Mouse (Mus musculus): ENCODE measurements around the gene Cish.
"Not testable (repeated sequence)": the region's sequence is repeated elsewhere in the genome, so short reads cannot be mapped to it uniquely, and the experiment has no call there.

Cish gene

DNA sequence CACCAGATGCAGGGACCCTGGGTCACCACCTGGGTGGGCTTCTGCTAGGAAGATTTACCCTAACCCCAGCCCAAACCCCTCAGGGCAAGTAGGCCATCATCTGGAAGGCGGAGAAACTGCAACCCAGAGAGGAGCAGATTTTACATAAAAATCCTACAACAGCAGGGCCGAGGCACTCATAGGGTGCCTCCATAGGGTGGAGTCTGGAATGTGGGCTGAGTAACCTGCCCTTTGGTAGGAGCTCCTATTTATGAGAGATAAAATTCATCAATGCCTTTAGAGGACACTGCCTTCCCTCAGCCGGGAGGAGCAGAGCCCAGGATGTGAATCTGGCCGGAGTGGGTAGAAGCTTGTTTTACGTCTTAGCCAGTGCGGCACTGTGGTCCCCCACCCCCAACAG is 3.0 kb downstream of the Cish start:
- DNase-seq (ENCODE audit: low spot score) = no peak

DNA sequence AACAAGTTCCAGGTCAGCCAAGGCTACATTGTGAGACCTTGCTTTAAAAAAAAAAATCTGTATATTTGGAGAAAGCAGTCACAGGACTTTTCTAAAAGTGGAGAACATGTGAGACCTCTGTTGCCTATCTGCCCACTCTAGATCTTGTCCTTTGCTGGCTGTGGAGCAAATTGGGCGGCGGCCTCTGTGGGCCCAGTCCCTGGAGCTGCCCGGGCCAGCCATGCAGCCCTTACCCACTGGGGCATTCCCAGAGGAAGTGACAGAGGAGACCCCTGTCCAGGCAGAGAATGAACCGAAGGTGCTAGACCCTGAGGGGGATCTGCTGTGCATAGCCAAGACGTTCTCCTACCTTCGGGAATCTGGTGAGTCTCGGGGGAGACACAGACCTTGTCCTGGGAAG is 4.0 kb downstream of the Cish start:
- DNase-seq (ENCODE audit: low spot score) = no peak

GRCm38 (mm10) chr9:107300224-107300973 is 4.6 kb downstream of the Cish start:
- DNase-seq (ENCODE audit: low spot score) = no peak

- no peak for DNase-seq (ENCODE audit: low spot score)
These were observed 5.9 kb downstream of the Cish start for GRCm38 (mm10) chr9:107301554-107302331.

GRCm38 (mm10) chr9:107302592-107302991 is 6.8 kb downstream of the Cish start:
- no peak for DNase-seq (ENCODE audit: low spot score)

- no peak for DNase-seq (ENCODE audit: low spot score)
These were observed 7.4 kb downstream of the Cish start for GRCm38 (mm10) chr9:107303121-107303820.

DNA sequence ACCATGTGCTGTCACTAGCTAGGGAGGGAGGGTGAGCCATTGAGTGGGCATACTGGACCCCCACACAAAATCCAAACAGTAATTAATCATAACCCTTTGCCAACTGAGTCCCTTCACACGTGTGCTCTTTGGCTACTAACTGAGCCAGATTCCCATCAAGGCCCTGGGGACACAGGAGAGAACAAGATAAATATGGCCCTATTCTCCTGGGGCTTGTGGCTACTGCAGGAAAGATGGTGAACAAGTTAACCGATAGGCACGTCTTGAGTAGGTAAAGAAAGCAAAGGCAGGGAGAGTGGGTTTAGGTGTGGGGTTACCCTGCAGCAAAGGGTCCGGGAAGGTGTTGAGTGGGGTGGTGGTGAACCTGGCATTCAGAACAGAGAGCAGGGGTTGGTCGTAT is 8.1 kb downstream of the Cish start:
- no peak for DNase-seq (ENCODE audit: low spot score)

DNA sequence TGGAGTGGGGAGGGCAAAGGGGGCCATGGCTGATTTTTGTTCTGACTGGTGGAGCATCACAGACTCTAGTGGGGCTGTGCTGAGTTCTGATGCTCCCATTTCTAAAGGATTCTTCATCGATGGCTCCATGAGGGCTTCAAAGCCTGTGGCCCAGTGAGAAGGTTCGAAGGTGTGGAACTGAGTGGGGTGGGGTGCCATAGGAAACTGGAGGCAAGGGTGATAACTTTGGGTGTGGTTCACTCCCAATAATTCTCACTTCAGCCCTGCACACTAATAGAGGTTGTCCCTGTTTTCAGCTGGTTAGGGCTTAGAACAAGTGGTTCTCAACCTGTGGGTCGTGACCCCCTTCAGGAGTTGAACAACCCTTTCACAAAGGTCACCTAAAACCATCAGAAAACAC is 8.6 kb downstream of the Cish start:
- DNase-seq (ENCODE audit: low spot score) = no peak

- no peak for DNase-seq (ENCODE audit: low spot score)
These were observed 9.2 kb downstream of the Cish start for GRCm38 (mm10) chr9:107305012-107305411.

DNA sequence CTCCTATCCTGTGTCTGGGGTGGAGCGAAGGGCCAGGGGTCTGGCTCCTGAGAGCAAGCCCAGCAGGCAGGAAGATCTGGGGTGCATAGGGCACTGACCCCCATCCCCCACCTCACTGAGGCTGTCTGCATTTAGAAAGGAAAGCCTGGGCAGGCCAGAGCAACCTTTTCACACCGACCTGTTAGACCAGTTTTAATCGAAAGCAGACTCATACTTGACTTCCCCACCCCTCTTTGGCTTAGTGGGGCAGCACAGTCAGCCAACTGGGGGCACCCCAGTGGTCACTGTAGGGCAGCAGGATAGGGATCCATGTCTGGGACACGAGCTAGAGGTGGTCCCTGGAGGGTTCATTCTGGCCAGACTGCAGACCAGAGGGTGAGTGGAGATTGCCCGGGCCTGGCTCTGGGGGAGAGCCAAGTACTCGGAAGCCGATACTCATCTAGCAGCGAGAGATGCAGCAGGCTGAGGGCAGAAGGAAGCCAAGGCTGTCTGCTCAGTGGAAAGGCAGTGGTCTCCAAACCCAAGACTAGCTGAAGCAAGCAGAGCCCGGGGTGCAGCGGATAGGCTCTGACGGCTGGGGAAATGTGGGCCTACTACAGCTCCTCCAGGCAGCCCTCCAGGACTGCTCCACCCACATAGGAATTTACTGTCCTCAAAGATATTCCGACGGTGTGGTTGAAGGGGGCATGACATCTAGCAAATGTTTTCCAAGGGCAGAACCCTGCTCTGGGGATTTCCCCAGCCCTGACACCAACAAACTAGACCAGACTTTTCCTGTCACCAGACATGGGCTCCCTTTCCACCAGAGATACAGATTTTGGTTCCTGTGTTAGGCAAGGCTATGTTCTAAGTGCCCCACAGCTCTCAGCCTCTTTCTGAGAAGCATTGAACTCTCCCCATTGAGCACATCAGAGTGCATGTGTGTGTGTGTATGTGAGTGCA is 10.0 kb downstream of the Cish start:
- no peak for DNase-seq (ENCODE audit: low spot score)

- DNase-seq (ENCODE audit: low spot score) = not testable (repeated sequence)
These were observed 10.8 kb downstream of the Cish start for GRCm38 (mm10) chr9:107306673-107307072.

DNA sequence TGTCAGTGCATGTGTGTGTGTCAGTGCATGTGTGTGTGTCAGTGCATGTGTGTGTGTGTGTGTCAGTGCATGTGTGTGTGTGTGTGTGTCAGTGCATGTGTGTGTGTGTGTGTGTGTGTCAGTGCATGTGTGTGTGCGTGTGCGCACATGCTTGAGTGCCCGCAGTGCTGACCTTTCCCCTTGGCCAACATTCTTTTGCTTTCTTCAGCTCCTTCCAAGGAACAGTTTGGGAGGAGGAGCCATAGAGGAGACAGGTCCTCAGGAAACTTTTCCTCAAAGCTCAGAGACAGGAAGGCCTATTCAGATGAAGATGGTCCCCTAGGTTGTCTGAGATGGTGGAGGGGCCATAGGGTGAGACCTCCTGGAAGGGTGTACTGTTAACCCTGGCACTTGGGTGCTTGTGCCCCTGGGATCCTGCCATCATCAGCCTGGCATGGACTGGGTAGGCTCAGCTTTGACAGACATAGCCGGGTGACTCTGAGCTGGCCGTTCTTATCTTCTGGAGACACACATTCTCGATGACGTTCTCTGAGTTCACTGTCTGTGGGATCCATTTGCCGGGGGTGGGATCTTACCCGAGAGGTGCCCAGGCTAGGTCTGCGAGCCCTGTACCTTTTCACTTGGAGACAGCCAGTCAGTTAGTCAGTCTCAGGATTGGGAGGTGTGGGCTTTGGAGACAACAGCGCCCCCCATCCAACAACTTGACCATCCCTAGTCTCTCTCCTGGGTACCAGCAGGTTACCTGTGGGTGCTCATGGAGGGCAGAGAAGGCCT is 11.5 kb downstream of the Cish start:
- no peak for DNase-seq (ENCODE audit: low spot score)

DNA sequence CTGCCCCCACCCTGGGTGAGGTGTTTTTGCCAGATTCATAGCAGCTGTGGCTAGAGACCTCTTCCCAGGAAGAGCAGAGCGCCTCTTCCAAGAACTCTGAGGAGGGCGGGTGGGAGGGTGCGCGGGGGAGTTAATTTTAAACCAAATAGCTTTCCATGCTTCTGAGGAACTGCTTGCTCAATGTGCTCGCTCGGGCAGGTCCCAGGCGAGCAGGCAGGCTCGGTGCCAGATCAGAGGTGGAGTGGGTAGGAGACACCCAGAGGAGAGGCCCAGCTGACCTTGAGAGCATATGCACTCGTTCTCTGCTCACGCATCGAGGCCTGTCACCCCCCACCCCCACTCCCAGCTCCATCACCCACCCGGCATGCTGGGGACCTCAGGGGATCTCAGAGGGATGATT is 12.1 kb downstream of the Cish start:
- no peak for DNase-seq (ENCODE audit: low spot score)

GRCm38 (mm10) chr9:107308346-107309000 is 12.6 kb downstream of the Cish start:
- no peak for DNase-seq (ENCODE audit: low spot score)

DNA sequence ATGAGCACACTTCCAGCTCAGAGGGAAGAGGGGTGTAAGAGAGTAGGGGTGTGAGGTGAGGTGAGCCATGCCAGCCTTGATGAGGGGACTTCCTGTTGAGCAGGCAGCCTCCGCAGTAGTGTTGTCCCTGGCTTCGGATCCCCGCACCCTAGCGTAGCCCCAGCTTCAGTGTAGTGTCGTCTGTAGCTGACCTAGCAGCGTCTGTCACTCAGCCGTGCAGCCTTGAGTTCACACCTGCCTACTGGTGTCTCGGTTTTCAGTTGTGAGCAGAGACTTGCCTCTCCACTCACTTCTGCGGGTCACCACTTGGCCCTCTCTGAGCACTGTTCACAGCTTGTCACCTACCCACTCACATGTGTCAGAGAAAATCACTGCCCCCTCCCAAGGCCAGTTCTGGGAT is 13.3 kb downstream of the Cish start:
- no peak for DNase-seq (ENCODE audit: low spot score)

GRCm38 (mm10) chr9:107309600-107309999 is 13.8 kb downstream of the Cish start:
- no peak for DNase-seq (ENCODE audit: low spot score)

GRCm38 (mm10) chr9:107312811-107313584 is 17.2 kb downstream of the Cish start:
- no peak for DNase-seq (ENCODE audit: low spot score)

DNA sequence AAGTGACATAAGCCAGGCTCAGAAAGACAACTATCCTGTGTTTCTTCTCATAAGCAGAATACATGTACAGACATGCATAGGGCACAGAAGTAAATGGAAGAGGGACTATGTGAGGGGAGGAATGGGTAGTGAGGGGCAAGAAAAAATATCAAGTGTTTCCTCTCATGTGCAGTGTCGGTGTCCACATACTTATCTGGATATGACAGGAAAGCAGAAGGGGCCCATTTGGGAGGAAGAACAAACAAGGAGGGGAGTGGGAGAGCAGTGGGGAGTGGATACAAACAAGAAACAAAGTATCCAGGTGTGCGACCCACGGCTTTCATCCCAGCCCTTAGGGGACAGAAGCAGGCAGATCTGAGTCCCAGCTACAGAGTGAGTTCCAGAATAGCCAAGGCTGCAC is 18.1 kb downstream of the Cish start:
- no peak for DNase-seq (ENCODE audit: low spot score)

GRCm38 (mm10) chr9:107315791-107316190 is 20.0 kb downstream of the Cish start:
- DNase-seq (ENCODE audit: low spot score) = no peak

Data from urinary bladder, postnatal 10 days (tissue).